Mouse (Mus musculus) hindbrain, embryonic 12.5 days (tissue): Measurements from ENCODE around the gene Gpat2. TPM values are rescaled to one million over a fixed set of nuclear protein-coding genes. Genes with fewer than 3 reads are reported as not detected.

Experiments used
- ATAC-seq: fragments of 200-750 bp; cut with Nextera tagmentation; 2 replicates; pipeline ENCODE4 v1.8.0; 2017; ENCODE audit warnings: moderate TSS enrichment; ENCODE audit not compliant: low FRiP score
- H3K27ac ChIP-seq: fragments of 300-500 bp; sonication (generic); 2 replicates; pipeline ENCODE4 v1.5.1; 2016; ENCODE audit warnings: mild to moderate bottlenecking
- H3K27me3 ChIP-seq: fragments of 300-500 bp; sonication (generic); 2 replicates; pipeline ENCODE4 v1.6.1; 2016; ENCODE audit warnings: mild to moderate bottlenecking
- H3K36me3 ChIP-seq: fragments of 300-500 bp; sonication (generic); 2 replicates; pipeline ENCODE4 v1.6.1; 2016; ENCODE audit warnings: mild to moderate bottlenecking
- H3K4me1 ChIP-seq: fragments of 300-500 bp; sonication (generic); 2 replicates; pipeline ENCODE4 v1.6.1; 2016
- H3K4me2 ChIP-seq: fragments of 300-500 bp; sonication (generic); replicated peaks from 2 replicates; pipeline ENCODE4 v1.6.1; 2016; ENCODE audit warnings: mild to moderate bottlenecking
- H3K4me3 ChIP-seq: fragments of 300-500 bp; sonication (generic); 2 replicates; pipeline ENCODE4 v1.5.1; 2016; ENCODE audit warnings: mild to moderate bottlenecking
- H3K9ac ChIP-seq: fragments of 300-500 bp; sonication (generic); 2 replicates; pipeline ENCODE4 v1.6.1; 2016; ENCODE audit warnings: mild to moderate bottlenecking, moderate library complexity
- H3K9me3 ChIP-seq: fragments of 300-500 bp; sonication (generic); replicated peaks from 2 replicates; pipeline ENCODE4 v1.6.1; 2016; ENCODE audit warnings: mild to moderate bottlenecking
- WGBS: fragments of 180-500 bp; shearing (Covaris S2); methylation state at CpG from one replicate; pipeline ENCODE4 v1.1.7; 2016; 5-methylcytosine and 5-hydroxymethylcytosine counted together
- polyA plus RNA-seq: library from polyadenylated mRNA; unstranded; fragments of >200 nt; fragmentation: Nextera tagmentation; extraction: Ambion mirVana; gene quantifications from 2 replicates; pipeline ENCODE4 v1.2.1, GENCODE M21; 2016

Gpat2 gene
- polyA plus RNA-seq, 1 experiment from 2014 or later: 0.15 TPM

GRCm38 (mm10) chr2:127449691-127450090 is 24.7 kb downstream of the Gpat2 start:
- no peak overlapping the region for H3K4me2 ChIP-seq
- ATAC-seq: no peak
- H3K27ac ChIP-seq: no peak overlapping the region
- H3K4me1 ChIP-seq: peaks cover 3% of the 10 kb centered on the region
- H3K27me3 ChIP-seq: peaks cover 20% of the 10 kb centered on the region
- H3K9me3 ChIP-seq: no peaks in the 10 kb centered on the region
- WGBS: 49% methylated on average over 7 of the region's 7 CpGs
- H3K9ac ChIP-seq: no peak overlapping the region
- no peak overlapping the region for H3K4me3 ChIP-seq
- no peaks in the 10 kb centered on the region for H3K36me3 ChIP-seq

GRCm38 (mm10) chr2:127451748-127452147 is 26.7 kb downstream of the Gpat2 start:
- H3K36me3 ChIP-seq: no peaks in the 10 kb centered on the region
- no peaks in the 10 kb centered on the region for H3K9me3 ChIP-seq
- no peak overlapping the region for H3K4me2 ChIP-seq
- no peak overlapping the region for H3K27ac ChIP-seq
- no peak for ATAC-seq
- H3K9ac ChIP-seq: no peak overlapping the region
- no peaks in the 10 kb centered on the region for H3K4me1 ChIP-seq
- no peak overlapping the region for H3K4me3 ChIP-seq
- peaks cover 25% of the 10 kb centered on the region for H3K27me3 ChIP-seq
- WGBS: 51% methylated on average over 6 of the region's 6 CpGs

- ATAC-seq: no peak
- H3K4me1 ChIP-seq: no peaks in the 10 kb centered on the region
- H3K9ac ChIP-seq: no peak overlapping the region
- H3K4me3 ChIP-seq: no peak overlapping the region
- H3K27me3 ChIP-seq: peaks cover 28% of the 10 kb centered on the region
- H3K36me3 ChIP-seq: no peaks in the 10 kb centered on the region
- no peak overlapping the region for H3K27ac ChIP-seq
- H3K9me3 ChIP-seq: no peaks in the 10 kb centered on the region
- H3K4me2 ChIP-seq: no peak overlapping the region
- 75% methylated on average over 9 of the region's 9 CpGs for WGBS
Measured at GRCm38 (mm10) chr2:127453141-127453540, 28.1 kb downstream of the Gpat2 start.

GRCm38 (mm10) chr2:127453764-127454163 is 28.8 kb downstream of the Gpat2 start:
- H3K4me1 ChIP-seq: no peaks in the 10 kb centered on the region
- WGBS: 5% methylated on average over 5 of the region's 5 CpGs
- no peak overlapping the region for H3K4me2 ChIP-seq
- H3K27ac ChIP-seq: no peak overlapping the region
- H3K9ac ChIP-seq: no peak overlapping the region
- H3K27me3 ChIP-seq: peaks cover 28% of the 10 kb centered on the region
- no peaks in the 10 kb centered on the region for H3K9me3 ChIP-seq
- no peaks in the 10 kb centered on the region for H3K36me3 ChIP-seq
- ATAC-seq: no peak
- no peak overlapping the region for H3K4me3 ChIP-seq

- no peaks in the 10 kb centered on the region for H3K9me3 ChIP-seq
- no peak overlapping the region for H3K4me3 ChIP-seq
- no peak overlapping the region for H3K9ac ChIP-seq
- peaks cover 14% of the 10 kb centered on the region for H3K27me3 ChIP-seq
- no peak overlapping the region for H3K4me2 ChIP-seq
- no peak overlapping the region for H3K27ac ChIP-seq
- H3K36me3 ChIP-seq: no peaks in the 10 kb centered on the region
- WGBS: 91% methylated on average over 2 of the region's 2 CpGs
- ATAC-seq: no peak
- no peaks in the 10 kb centered on the region for H3K4me1 ChIP-seq
Measured at GRCm38 (mm10) chr2:127459341-127459740, 34.3 kb downstream of the Gpat2 start.

- Histone ChIP-seq H3K4me2 (no peak overlapping the region), H3K27me3 (peaks cover 9% of the 10 kb centered on the region; the same call in 1 of the 2 replicates), H3K4me1 (no peaks in the 10 kb centered on the region), H3K27ac (no peak overlapping the region), H3K4me3 (no peak overlapping the region), H3K9ac (no peak overlapping the region), H3K9me3 (no peaks in the 10 kb centered on the region), H3K36me3 (no peaks in the 10 kb centered on the region)
- ATAC-seq: no peak
- WGBS: 57% methylated on average over 9 of the region's 9 CpGs
Measured at GRCm38 (mm10) chr2:127461351-127461750, 36.4 kb downstream of the Gpat2 start.

- WGBS: 15% methylated on average over 8 of the region's 8 CpGs
Measured at GRCm38 (mm10) chr2:127462314-127462713, 37.3 kb downstream of the Gpat2 start.

GRCm38 (mm10) chr2:127470183-127470582 is 45.2 kb downstream of the Gpat2 start:
- no peak for ATAC-seq
- 90% methylated on average over 5 of the region's 5 CpGs for WGBS
- Histone ChIP-seq H3K9ac (no peak overlapping the region), H3K36me3 (no peaks in the 10 kb centered on the region), H3K9me3 (no peaks in the 10 kb centered on the region), H3K4me1 (no peaks in the 10 kb centered on the region), H3K27me3 (no peaks in the 10 kb centered on the region), H3K4me2 (no peak overlapping the region), H3K27ac (no peak overlapping the region), H3K4me3 (no peak overlapping the region)

More at GRCm38 (mm10) chr2:127462314-127462713, 37.3 kb downstream of the Gpat2 start:
- Histone ChIP-seq H3K4me2 (no peak overlapping the region), H3K9ac (no peak overlapping the region), H3K4me3 (no peak overlapping the region), H3K4me1 (no peaks in the 10 kb centered on the region), H3K27me3 (peaks cover 3% of the 10 kb centered on the region; the same call in 1 of the 2 replicates), H3K36me3 (no peaks in the 10 kb centered on the region), H3K9me3 (no peaks in the 10 kb centered on the region), H3K27ac (no peak overlapping the region)
- ATAC-seq: peak; percentile 61; the same call in 1 of the 2 replicates

- Histone ChIP-seq H3K9me3 (no peaks in the 10 kb centered on the region), H3K27ac (no peak overlapping the region), H3K4me2 (no peak overlapping the region), H3K27me3 (no peaks in the 10 kb centered on the region), H3K36me3 (no peaks in the 10 kb centered on the region), H3K4me3 (no peak overlapping the region), H3K4me1 (no peaks in the 10 kb centered on the region), H3K9ac (no peak overlapping the region)
- 88% methylated on average over 10 of the region's 10 CpGs for WGBS
- ATAC-seq: no peak
Measured at GRCm38 (mm10) chr2:127470661-127471060, 45.7 kb downstream of the Gpat2 start.

- no peaks in the 10 kb centered on the region for H3K9me3 ChIP-seq
- H3K4me1 ChIP-seq: no peaks in the 10 kb centered on the region
- no peaks in the 10 kb centered on the region for H3K36me3 ChIP-seq
- no peak for ATAC-seq
- no peak overlapping the region for H3K4me2 ChIP-seq
- H3K27me3 ChIP-seq: no peaks in the 10 kb centered on the region
- no peak overlapping the region for H3K9ac ChIP-seq
- WGBS: 92% methylated on average over 8 of the region's 8 CpGs
- no peak overlapping the region for H3K4me3 ChIP-seq
- H3K27ac ChIP-seq: no peak overlapping the region
Measured at GRCm38 (mm10) chr2:127471281-127471680, 46.3 kb downstream of the Gpat2 start.

GRCm38 (mm10) chr2:127472279-127472678 is 47.3 kb downstream of the Gpat2 start:
- no peaks in the 10 kb centered on the region for H3K4me1 ChIP-seq
- no peak overlapping the region for H3K27ac ChIP-seq
- 74% methylated on average over 3 of the region's 3 CpGs for WGBS
- H3K4me2 ChIP-seq: no peak overlapping the region
- no peaks in the 10 kb centered on the region for H3K27me3 ChIP-seq
- ATAC-seq: no peak
- no peaks in the 10 kb centered on the region for H3K36me3 ChIP-seq
- H3K9ac ChIP-seq: no peak overlapping the region
- no peak overlapping the region for H3K4me3 ChIP-seq
- no peaks in the 10 kb centered on the region for H3K9me3 ChIP-seq

GRCm38 (mm10) chr2:127479210-127479609 is 54.2 kb downstream of the Gpat2 start:
- WGBS: 80% methylated on average over 4 of the region's 4 CpGs
- H3K4me2 ChIP-seq: no peak overlapping the region

GRCm38 (mm10) chr2:127479763-127480162 is 54.8 kb downstream of the Gpat2 start:
- Histone ChIP-seq H3K36me3 (no peaks in the 10 kb centered on the region), H3K4me2 (no peak overlapping the region), H3K9me3 (no peaks in the 10 kb centered on the region), H3K4me3 (no peak overlapping the region), H3K9ac (no peak overlapping the region), H3K27ac (no peak overlapping the region), H3K4me1 (peaks cover 25% of the 10 kb centered on the region), H3K27me3 (peaks cover 63% of the 10 kb centered on the region)
- 71% methylated on average over 10 of the region's 10 CpGs for WGBS
- no peak for ATAC-seq

More at GRCm38 (mm10) chr2:127479210-127479609, 54.2 kb downstream of the Gpat2 start:
- H3K27me3 ChIP-seq: peaks cover 58% of the 10 kb centered on the region
- no peak overlapping the region for H3K27ac ChIP-seq
- H3K9ac ChIP-seq: no peak overlapping the region
- no peaks in the 10 kb centered on the region for H3K36me3 ChIP-seq
- H3K4me3 ChIP-seq: no peak overlapping the region
- no peak for ATAC-seq
- no peaks in the 10 kb centered on the region for H3K9me3 ChIP-seq
- H3K4me1 ChIP-seq: peaks cover 20% of the 10 kb centered on the region
